Mouse (Mus musculus): ENCODE measurements around the gene Rrp7a.

GRCm38 (mm10) chr15:83164971-83165471, 42.4 kb upstream of the Rrp7a start:
- TF ChIP-seq CTCF (IDR thresholded peaks at IDR 0.05; ENCODE audit: control insufficient read depth, insufficient read depth, insufficient read length) (no peak), MAX (IDR thresholded peaks at IDR 0.05) (no peak), MYOG (IDR thresholded peaks at IDR 0.05; ENCODE audit: control insufficient read depth, extremely low read depth, insufficient read length) (no peak), CEBPB (IDR thresholded peaks at IDR 0.05; ENCODE audit: low read depth) (no peak)
